Mouse (Mus musculus): ENCODE measurements around the gene Gid8.
A peak's percentile ranks its signal among the peaks of the same experiment; 100 is the strongest.

Gene Gid8

DNA sequence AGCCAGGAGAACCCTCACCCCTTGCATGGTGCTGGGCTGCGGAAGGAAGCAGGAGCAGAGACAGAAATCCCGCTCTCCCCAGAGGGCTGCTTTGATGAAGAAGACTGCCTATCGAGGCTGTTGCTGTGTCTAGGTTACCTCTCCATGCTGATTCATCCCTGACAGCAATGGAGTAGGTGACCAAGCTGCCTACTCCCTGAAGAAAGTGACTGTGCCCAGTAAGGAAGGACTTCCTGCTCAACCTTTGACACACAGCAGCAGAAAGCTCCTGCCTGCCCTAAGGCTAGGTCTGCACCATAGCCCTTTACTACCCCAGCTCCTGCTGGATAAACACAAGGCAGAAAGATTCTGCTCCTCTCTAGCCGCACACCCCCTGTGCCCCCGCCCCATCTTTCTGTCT, 39.0 kb downstream of the Gid8 start:
- DNase-seq (ENCODE audit: low spot score): no peak

DNA sequence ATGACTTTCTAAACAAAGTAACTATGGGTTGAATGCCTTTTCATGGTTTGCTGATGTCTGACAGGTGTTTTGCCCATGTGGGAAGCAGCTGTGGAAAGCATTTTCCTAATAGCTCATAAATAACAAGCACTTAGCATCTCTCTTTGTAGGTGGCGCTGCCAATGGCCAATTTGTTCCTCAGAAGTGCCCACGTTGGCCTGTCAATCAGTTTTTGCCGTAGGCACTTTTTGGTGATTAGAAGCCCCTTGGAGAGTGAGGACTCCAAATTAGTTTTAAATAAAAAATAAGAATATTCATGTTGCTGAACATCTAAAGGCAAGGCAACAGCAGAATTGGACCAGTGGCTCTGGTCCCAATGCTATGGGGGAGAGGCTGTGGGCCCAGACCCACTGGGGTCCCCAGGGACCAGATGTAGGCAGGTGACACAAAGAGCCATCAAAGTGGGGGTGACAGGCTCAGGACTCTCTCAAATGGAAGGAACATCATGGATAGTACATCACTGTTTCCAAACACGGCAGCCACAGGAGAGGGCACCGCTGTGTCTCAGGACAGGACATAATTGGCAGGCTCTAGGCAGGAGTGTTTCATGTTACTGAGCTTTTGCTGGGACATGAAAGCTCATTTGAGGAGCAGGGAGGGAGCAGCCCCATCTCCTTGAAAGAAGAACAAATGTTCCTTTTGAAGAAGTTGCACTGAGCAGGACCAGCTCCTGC, 45.2 kb downstream of the Gid8 start:
- no peak for DNase-seq (ENCODE audit: low spot score)

DNA sequence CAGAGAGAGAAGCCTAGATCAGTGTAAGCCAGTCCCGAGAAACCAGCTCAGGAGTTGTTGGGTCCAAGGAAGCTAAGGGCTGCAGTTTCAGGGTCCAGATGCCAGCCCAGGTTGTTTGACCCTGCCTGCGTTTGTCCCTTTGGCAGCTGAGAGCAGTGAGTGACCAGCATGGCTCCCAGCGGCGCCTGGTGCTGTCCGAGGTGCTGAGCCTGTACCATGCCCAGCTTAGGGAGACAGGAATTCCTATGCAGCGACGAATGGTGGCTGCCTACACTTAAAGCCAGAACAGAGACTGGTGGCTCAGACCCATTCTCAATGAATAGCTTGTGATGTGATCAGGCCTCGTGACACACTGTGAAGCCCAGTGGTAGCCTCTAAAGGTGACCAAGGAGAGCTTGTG, 46.0 kb downstream of the Gid8 start:
- peak; percentile 16 for DNase-seq (ENCODE audit: low spot score)

DNA sequence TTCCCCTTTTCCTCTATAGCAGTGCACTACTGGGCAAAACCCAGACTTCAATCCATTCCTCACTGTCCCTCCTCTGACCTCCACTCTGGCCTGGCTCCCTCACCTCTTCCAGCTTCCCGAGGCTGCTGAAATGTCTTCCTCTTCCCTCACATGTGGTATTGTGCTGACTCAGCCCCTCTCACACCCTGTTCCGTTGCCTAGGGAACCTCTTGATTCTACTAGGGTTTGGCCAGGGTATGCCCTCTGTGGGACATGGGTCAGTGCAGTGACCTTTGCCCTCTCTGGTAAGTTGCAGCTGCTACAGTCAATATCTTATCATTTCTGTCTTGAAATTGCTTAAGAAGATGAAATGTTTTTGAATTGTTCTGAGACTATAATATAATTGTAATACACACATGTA, 46.9 kb downstream of the Gid8 start:
- DNase-seq (ENCODE audit: low spot score): no peak

DNA sequence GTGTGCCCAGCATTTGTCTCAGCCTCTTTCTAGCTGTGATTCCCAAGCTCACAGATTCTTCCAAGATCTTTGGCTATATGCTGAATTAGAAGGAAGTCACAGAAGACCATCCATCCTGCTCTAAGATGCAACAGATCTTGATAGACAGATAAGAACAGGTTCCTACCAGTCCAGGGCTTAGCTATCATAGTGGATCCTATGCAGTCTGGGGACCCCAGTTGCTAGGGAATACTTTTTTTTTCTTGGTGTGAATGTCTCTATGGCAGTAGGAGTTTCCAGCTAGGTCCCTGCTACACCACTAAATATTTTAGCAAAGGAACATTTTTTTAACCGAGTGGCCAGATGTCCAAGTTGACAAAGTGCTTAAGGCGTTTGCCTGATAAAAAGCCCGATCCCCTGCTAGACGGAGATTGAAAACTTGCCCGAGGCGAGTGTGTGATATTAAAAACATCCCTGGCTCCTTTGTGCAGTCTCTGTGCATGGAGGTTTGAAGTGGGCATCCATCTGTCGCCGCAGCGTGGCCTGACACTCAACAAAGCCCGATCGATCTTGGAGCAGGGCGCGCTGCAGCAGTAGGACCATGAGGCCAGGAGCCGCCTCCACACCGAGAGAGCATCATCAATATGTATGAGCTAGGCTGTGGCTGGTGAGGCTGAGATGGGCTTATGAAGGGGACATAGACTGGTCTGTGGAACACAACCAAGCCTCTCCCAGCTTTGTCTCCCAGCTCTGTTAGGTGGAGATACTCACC, 48.8 kb downstream of the Gid8 start:
- DNase-seq (ENCODE audit: low spot score): no peak

DNA sequence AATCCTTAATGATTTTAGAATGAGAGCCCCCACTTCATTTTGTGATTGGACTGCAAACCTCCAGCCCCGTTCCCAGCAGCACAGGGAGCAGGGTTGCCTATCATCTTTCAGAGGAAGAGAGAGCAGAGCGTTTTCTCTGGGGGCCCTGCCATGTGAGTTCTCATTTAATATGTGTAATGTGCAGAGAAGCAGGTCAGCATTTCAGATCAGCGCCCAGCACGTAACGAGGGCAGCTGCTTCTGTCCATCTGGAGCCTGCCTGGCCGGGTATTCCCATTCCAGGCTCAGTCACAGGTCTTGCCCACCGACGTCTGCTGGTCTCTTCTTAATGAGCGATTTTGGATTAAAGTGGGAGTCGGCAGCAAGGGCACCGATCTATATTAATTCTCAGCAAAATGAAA, 55.1 kb downstream of the Gid8 start:
- no peak for DNase-seq (ENCODE audit: low spot score)

DNA sequence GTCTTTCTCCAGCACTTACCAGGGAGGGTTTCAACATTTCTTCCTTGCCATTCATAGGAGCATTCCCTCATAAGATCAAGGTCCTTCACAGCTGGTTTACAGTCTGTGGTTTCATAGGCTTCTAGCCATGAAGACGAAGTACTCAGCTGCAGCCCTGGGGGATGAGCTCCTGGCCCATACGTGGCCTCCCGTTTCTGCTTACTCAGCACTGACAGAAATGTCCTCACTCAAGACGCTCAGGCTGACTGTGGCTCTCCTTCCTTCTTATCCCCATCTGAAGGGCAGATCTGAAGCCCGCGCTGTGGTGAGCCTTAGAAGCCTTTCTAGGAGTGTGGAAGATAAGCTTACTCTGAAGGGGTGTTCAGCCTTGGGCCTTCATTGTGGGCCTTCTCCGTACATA, 55.8 kb downstream of the Gid8 start:
- DNase-seq (ENCODE audit: low spot score): no peak

Data from c-Kit-positive CD71-positive TER-119-positive erythroid progenitor cells, embryonic 14.5 days (primary cell).